Mouse (Mus musculus): ENCODE results near the gene Gm11756. TPM values are rescaled to one million over a fixed set of nuclear protein-coding genes. Genes with fewer than 3 reads are reported as not detected.
"Not testable (repeated sequence)": the region's sequence is repeated elsewhere in the genome, so short reads cannot be mapped to it uniquely, and the experiment has no call there.

The Gm11756 gene
- polyA plus RNA-seq (2015; fragmentation: Nextera tagmentation; extraction: Ambion mirVana), result not detected in 2 replicates

DNA sequence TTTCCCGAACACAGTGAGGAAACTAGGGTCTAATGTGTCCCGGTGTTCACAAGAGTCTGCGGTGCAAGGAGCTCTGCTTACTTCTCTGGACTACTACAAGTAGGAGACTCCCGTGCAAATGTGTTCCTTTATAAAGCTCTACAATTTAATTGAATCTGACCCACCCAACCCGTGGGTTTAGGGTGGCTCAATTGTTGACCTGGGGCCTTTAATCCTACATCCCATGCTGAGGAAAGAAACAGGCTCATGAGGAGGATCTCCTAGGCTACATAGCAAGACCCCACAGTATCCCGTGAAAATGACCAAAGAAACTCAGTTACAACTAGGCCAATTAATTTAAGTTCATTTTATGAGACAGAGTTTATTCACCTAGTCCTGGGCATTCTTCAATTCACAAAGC lies at the start of gene Gm11756:
Gm11756 (minus strand) TSS at position 101 of the 400 bp plus-strand sequence.
- ATAC-seq (replicated peaks; ENCODE audit: low FRiP score); H3K4me3 ChIP-seq (replicated peaks); H3K4me1 ChIP-seq; H3K9me3 ChIP-seq (replicated peaks); H3K36me3 ChIP-seq; H3K9ac ChIP-seq; H3K27ac ChIP-seq; H3K27me3 ChIP-seq; H3K4me2 ChIP-seq: not testable (repeated sequence)
- WGBS, result 87% methylated on average over 6 of the region's 6 CpGs

- Histone ChIP-seq H3K36me3 (no peaks in the 10 kb centered on the region), H3K9ac (no peak within 1 kb of the TSS), H3K27ac (no peak within 1 kb of the TSS), H3K4me1 (no peaks in the 10 kb centered on the region), H3K27me3 (no peaks in the 10 kb centered on the region), H3K4me2 (no peak within 1 kb of the TSS), H3K9me3 (replicated peaks) (no peaks in the 10 kb centered on the region), H3K4me3 (replicated peaks) (no peak within 1 kb of the TSS)
- WGBS, result 76% methylated on average over 8 of the region's 8 CpGs
- no peak for ATAC-seq (replicated peaks; ENCODE audit: low FRiP score)
These were observed 29.9 kb upstream of the Gm11756 start, which contains the start of gene 2310002L09Rik for GRCm38 (mm10) chr4:73950375-73950896. Gene 2310002L09Rik, minus strand, starts transcription at chr4:73950846.

- H3K4me2 ChIP-seq; H3K27me3 ChIP-seq; H3K9me3 ChIP-seq (replicated peaks); H3K9ac ChIP-seq; H3K36me3 ChIP-seq; H3K4me3 ChIP-seq (replicated peaks); ATAC-seq (replicated peaks; ENCODE audit: low FRiP score); H3K27ac ChIP-seq; H3K4me1 ChIP-seq: not testable (repeated sequence)
- WGBS, result no CpG with 5 or more reads among the region's 4 CpGs
These were observed 14.7 kb downstream of the Gm11756 start, which contains the start of gene Gm13871 for GRCm38 (mm10) chr4:73905853-73906252. Gene Gm13871, minus strand, starts transcription at chr4:73905953.

DNA sequence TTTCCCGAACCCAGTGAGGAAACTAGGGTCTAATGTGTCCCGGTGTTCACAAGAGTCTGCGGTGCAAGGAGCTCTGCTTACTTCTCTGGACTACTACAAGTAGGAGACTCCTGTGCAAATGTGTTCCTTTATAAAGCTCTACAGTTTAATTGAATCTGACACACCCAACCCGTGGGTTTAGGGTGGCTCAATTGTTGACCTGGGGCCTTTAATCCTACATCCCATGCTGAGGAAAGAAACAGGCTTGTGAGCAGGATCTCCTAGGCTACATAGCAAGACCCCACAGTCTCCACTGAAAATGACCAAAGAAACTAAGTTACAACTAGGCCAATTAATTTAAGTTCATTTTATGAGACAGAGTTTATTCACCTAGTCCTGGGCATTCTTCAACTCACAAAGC lies 29.5 kb downstream of the Gm11756 start, which contains the start of gene Gm11757:
Gm11757 (minus strand) TSS at position 101 of the 400 bp plus-strand sequence.
- no CpG with 5 or more reads among the region's 4 CpGs for WGBS
- H3K9me3 ChIP-seq (replicated peaks); H3K36me3 ChIP-seq; H3K4me1 ChIP-seq; H3K27ac ChIP-seq; H3K27me3 ChIP-seq; ATAC-seq (replicated peaks; ENCODE audit: low FRiP score); H3K4me2 ChIP-seq; H3K4me3 ChIP-seq (replicated peaks); H3K9ac ChIP-seq: not testable (repeated sequence)

DNA sequence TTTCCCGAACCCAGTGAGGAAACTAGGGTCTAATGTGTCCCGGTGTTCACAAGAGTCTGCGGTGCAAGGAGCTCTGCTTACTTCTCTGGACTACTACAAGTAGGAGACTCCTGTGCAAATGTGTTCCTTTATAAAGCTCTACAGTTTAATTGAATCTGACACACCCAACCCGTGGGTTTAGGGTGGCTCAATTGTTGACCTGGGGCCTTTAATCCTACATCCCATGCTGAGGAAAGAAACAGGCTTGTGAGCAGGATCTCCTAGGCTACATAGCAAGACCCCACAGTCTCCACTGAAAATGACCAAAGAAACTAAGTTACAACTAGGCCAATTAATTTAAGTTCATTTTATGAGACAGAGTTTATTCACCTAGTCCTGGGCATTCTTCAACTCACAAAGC lies 44.4 kb downstream of the Gm11756 start, which contains the start of gene Gm11758:
Gm11758 (minus strand) TSS at position 101 of the 400 bp plus-strand sequence.
- no CpG with 5 or more reads among the region's 4 CpGs for WGBS
- not testable (repeated sequence) for H3K36me3 ChIP-seq; H3K4me1 ChIP-seq; H3K4me3 ChIP-seq (replicated peaks); ATAC-seq (replicated peaks; ENCODE audit: low FRiP score); H3K27me3 ChIP-seq; H3K9me3 ChIP-seq (replicated peaks); H3K4me2 ChIP-seq; H3K27ac ChIP-seq; H3K9ac ChIP-seq

Other genes starting within 250 kb of the Gm11756 start
- gene Gm428, start 237.2 kb downstream of the Gm11756 start, polyA plus RNA-seq (2015; fragmentation: Nextera tagmentation; extraction: Ambion mirVana), result not detected in 2 replicates
- gene Rasef, start 129.8 kb downstream of the Gm11756 start, polyA plus RNA-seq (2015; fragmentation: Nextera tagmentation; extraction: Ambion mirVana), result 6.6 and 7.5 TPM in 2 replicates
- not detected in 2 replicates for gene Gm11758, start 44.5 kb downstream of the Gm11756 start, polyA plus RNA-seq (2015; fragmentation: Nextera tagmentation; extraction: Ambion mirVana)
- gene Gm11757, start 29.6 kb downstream of the Gm11756 start, polyA plus RNA-seq (2015; fragmentation: Nextera tagmentation; extraction: Ambion mirVana), result not detected in 2 replicates
- gene Gm13871, start 14.8 kb downstream of the Gm11756 start, polyA plus RNA-seq (2015; fragmentation: Nextera tagmentation; extraction: Ambion mirVana), result not detected in 2 replicates
- gene 2310002L09Rik, start 30.1 kb upstream of the Gm11756 start, polyA plus RNA-seq (2015; fragmentation: Nextera tagmentation; extraction: Ambion mirVana), result 0.40 and 1.7 TPM in 2 replicates
- gene Frmd3, start 92.7 kb upstream of the Gm11756 start, polyA plus RNA-seq (2015; fragmentation: Nextera tagmentation; extraction: Ambion mirVana), result 1.4 and 1.6 TPM in 2 replicates

Measured in kidney, embryonic 15.5 days (tissue).